Mouse (Mus musculus) gastrocnemius, postnatal 4 days (tissue): Measurements from ENCODE around the gene B230118H07Rik. TPM values are rescaled to one million over a fixed set of nuclear protein-coding genes. Genes with fewer than 3 reads are reported as not detected.

Source experiments
- DNase-seq, 2 experiments: peaks; one replicate each; pipeline ENCODE4 v3.0.0; 2021 to 2022; ENCODE audit warnings: low spot score in 2 of 2, mixed read lengths in 2 of 2
- total RNA-seq, 2 experiments: library from RNA; stranded (reverse); gene quantifications; 2 replicates each; pipeline ENCODE4 v1.2.3; 2021

The B230118H07Rik gene
- total RNA-seq, 2 experiments from 2014 or later = 36.9 to 45.5 TPM

DNA sequence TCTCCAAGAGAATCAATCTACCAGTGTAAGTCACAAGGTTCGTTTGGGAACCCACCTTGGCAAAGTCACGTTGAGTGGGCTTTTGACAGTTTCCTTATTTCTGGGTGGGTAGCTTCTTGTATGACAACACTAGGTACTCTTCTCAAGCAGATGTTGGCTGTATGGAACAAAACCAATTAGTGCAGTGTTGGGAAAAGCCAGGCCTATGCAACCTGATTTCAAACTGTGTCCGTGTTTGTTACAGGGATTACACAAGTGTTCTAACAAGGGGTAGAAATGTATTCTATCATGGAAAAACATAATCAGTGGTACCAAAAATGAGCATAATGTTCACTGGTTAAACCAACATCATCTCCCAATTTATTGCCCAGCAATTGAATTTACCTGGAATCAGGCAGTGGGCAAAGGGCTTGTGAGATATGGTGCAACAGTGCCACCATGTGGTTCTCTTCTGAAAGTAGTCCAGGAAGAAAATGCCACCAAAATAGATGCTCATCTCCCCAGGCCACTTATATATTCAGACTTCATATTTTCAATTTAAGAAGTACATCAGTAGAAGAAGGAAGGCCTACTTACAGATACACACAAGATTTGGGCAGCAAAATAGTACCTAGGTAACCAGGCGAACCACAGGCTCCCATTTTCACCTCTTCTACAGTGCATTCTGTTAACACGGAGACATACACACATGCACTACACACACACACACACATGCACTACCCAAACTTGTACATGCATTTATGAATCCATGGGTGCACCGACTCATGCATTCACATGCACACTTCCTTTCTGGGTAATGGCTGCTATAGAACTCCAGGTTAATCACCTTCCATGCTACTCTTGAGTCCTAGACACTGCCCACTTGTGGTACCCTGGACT is 123.6 kb downstream of the B230118H07Rik start:
- DNase-seq = no peak

DNA sequence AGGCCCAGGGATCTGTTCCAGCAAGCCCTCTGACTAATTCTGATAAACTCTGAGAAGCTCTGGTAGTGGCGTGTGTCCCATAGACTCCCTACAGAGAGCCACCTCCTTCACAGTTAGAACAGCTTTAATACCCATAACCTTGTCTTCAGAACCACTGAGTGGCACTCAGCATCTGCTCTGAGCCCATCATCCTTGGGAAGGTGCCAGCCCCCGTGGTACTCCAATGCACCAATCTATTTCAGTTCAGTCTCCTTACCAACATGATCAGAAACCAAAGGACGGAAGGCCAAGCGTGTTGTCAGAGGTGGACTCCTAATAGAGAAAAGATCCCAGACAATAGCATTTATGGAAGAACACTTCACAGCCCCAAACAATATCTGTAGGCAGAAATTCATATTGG is 124.2 kb downstream of the B230118H07Rik start:
- no peak for DNase-seq

DNA sequence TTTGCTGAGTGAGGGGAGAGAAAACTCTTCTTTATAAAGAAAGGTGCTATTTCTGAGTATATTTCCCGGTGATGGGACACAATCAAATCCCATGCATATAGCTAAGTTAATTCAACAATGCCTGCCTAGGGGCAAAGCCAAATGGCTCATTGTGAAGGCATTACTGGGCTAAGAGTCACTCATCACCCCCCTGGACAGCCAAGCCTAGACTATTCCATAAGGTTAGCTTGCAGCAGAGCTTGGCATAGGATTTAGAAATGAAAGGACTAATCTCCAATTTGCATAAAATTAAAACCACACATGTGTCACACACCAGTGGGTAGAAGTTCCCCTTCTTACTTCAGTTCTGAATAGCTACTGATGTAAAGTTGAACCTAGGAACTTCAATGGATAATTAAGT is 128.8 kb downstream of the B230118H07Rik start:
- no peak for DNase-seq

DNA sequence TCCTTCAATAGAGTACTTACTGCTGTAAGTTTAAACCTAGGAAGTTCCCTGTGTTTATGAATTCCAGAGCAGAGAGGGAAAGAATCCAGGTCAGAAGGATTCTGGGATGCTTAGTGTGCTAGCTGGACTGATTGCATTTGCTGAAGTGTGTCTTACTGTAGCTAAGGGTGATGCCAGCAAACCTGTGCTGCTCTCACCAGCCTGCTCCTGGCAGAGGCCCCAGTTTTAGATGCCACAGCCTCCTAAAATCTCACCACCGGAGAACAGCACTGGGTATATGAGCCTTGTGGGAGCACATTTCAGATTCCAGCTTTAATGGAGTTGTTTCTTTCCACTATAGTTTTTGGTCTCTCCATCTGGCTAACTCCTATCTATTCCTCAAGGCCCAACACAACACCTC is 129.4 kb downstream of the B230118H07Rik start:
- DNase-seq = no peak

Other genes starting within 250 kb of the B230118H07Rik start
- not detected for gene Rag2, start 24.8 kb downstream of the B230118H07Rik start, total RNA-seq
- under 1 TPM; 0.21 to 0.81 TPM for gene Rag1, start within 50 bp of the B230118H07Rik start, total RNA-seq
- 10 to 100 TPM; 11.7 to 14.6 TPM for gene Traf6, start 28.9 kb upstream of the B230118H07Rik start, total RNA-seq
- 1 to 10 TPM; 4.0 to 5.3 TPM for gene Prr5l, start 233.5 kb upstream of the B230118H07Rik start, total RNA-seq
- 10 to 100 TPM; 41.1 to 45.0 TPM for gene Commd9, start 236.7 kb upstream of the B230118H07Rik start, total RNA-seq